Mouse (Mus musculus) ES-Bruce4 (cell line): Measurements from ENCODE around the gene Bloc1s2.

Experiments used
- CTCF ChIP-seq: IDR thresholded peaks from one replicate; pipeline ENCODE4 v1.8.1; 2011; ENCODE audit warnings: low read depth, low read length
- POLR2A ChIP-seq: IDR thresholded peaks from one replicate; pipeline ENCODE4 v1.8.1; 2011; ENCODE audit warnings: low read length; ENCODE audit not compliant: insufficient read depth

- TF ChIP-seq POLR2A (no peak), CTCF (no peak)
Observed at GRCm38 (mm10) chr19:44192342-44192741, 46.1 kb upstream of the Bloc1s2 start, which contains the start of gene Pkd2l1.
